ENCODE assay signal across 8 mouse cellular contexts in genomic region chr14:21848166-21849154, GRCm38 (mm10). TPM values are rescaled to one million over a fixed set of nuclear protein-coding genes. Genes with fewer than 3 reads are reported as not detected.
DNase-seq lines count a peak whose midpoint lies in the region; ATAC-seq and TF ChIP-seq lines count a peak whose summit lies in the region.

Comtd1 (minus strand) TSS chr14:21848977.

- peak within 1 kb of the TSS; percentile 82 for H3K27ac ChIP-seq in embryonic facial prominence, embryonic 13.5 days
- H3K27ac ChIP-seq in heart, adult 2 months = peak within 1 kb of the TSS; percentile 74
- peak within 1 kb of the TSS; percentile 72; the same call in 1 of the 2 replicates for H3K27ac ChIP-seq in limb, embryonic 13.5 days
- peak within 1 kb of the TSS; percentile 62 for H3K27ac ChIP-seq in midbrain, embryonic 16.5 days (ENCODE audit: low read length)

- H3K9ac ChIP-seq in embryonic facial prominence, embryonic 13.5 days = peak within 1 kb of the TSS; percentile 75
- H3K9ac ChIP-seq in heart, adult 2 months (ENCODE audit: low read depth, low read length) = peak within 1 kb of the TSS; percentile 86
- H3K9ac ChIP-seq in limb, embryonic 13.5 days = peak within 1 kb of the TSS; percentile 76
- H3K9ac ChIP-seq in midbrain, embryonic 16.5 days (ENCODE audit: low read depth, low read length) = peak within 1 kb of the TSS; percentile 90

- no peaks in the 10 kb centered on the region for H3K79me2 ChIP-seq in heart, adult 2 months (replicated peaks; ENCODE audit: control insufficient read depth, insufficient read depth, low read length)

- peak; percentile 99 for TF ChIP-seq EP300 in heart, adult 2 months (IDR thresholded peaks at IDR 0.05; ENCODE audit: insufficient read depth, low read depth, low read length)

- H3K36me3 ChIP-seq in embryonic facial prominence, embryonic 13.5 days = peaks cover 34% of the 10 kb centered on the region
- no peaks in the 10 kb centered on the region; the same call in 1 of the 2 replicates for H3K36me3 ChIP-seq in heart, adult 2 months (ENCODE audit: control insufficient read depth, insufficient read depth, low read length)
- peaks cover 33% of the 10 kb centered on the region for H3K36me3 ChIP-seq in limb, embryonic 13.5 days
- peaks cover 3% of the 10 kb centered on the region; the same call in 1 of the 2 replicates for H3K36me3 ChIP-seq in midbrain, embryonic 16.5 days (ENCODE audit: control insufficient read depth, insufficient read depth, low read length)

- peaks cover 27% of the 10 kb centered on the region for H3K4me1 ChIP-seq in embryonic facial prominence, embryonic 13.5 days
- H3K4me1 ChIP-seq in heart, adult 2 months (ENCODE audit: control insufficient read depth, insufficient read depth, low read length) = peaks cover 11% of the 10 kb centered on the region
- peaks cover 41% of the 10 kb centered on the region for H3K4me1 ChIP-seq in limb, embryonic 13.5 days
- peaks cover 9% of the 10 kb centered on the region; the same call in 1 of the 2 replicates for H3K4me1 ChIP-seq in midbrain, embryonic 16.5 days (ENCODE audit: control insufficient read depth, insufficient read depth, low read length)

- peak within 1 kb of the TSS; percentile 100 for H3K4me2 ChIP-seq in embryonic facial prominence, embryonic 13.5 days
- peak within 1 kb of the TSS; percentile 100 for H3K4me2 ChIP-seq in limb, embryonic 13.5 days (replicated peaks)
- H3K4me2 ChIP-seq in midbrain, embryonic 16.5 days (ENCODE audit: low read length) = peak within 1 kb of the TSS; percentile 89

- TF ChIP-seq POLR2A in heart, adult 2 months (IDR thresholded peaks at IDR 0.05; ENCODE audit: insufficient read depth, low read depth, low read length) = peak; percentile 54

- H3K9me3 ChIP-seq in embryonic facial prominence, embryonic 13.5 days = no peaks in the 10 kb centered on the region
- H3K9me3 ChIP-seq in limb, embryonic 13.5 days = no peaks in the 10 kb centered on the region
- H3K9me3 ChIP-seq in midbrain, embryonic 16.5 days (replicated peaks; ENCODE audit: control insufficient read depth, low read length, poor library complexity, severe bottlenecking) = no peaks in the 10 kb centered on the region

- DNase-seq in 3134 (ENCODE audit: extremely low read depth, insufficient read length, low spot score) = peak; percentile 93
- peak; percentile 95 to 96 for DNase-seq in adrenal gland, postnatal 36 days
- peak; percentile 93 to 98 for DNase-seq in heart, adult 2 months
- DNase-seq in kidney, adult 8-10 months = peak; percentile 92 to 95
- DNase-seq in spleen, postnatal 10 days (ENCODE audit: low spot score in 2 of 2) = peak; percentile 95 to 98

- under 1% methylated on average over 51 of the region's 51 CpGs for WGBS in embryonic facial prominence, embryonic 13.5 days
- under 1% methylated on average over 51 of the region's 51 CpGs for WGBS in heart, adult 2 months
- WGBS in limb, embryonic 13.5 days = 1% methylated on average over 48 of the region's 51 CpGs
- WGBS in midbrain, embryonic 16.5 days = under 1% methylated on average over 50 of the region's 51 CpGs

- peak; percentile 77 for ATAC-seq in embryonic facial prominence, embryonic 13.5 days (ENCODE audit: insufficient number of reproducible peaks, insufficient read depth, low FRiP score, low TSS enrichment, low read depth)
- peak; percentile 84 for ATAC-seq in limb, embryonic 13.5 days (ENCODE audit: low FRiP score, low read depth)
- ATAC-seq in midbrain, embryonic 16.5 days = peak; percentile 91

- peak within 1 kb of the TSS; percentile 66 for H3K4me3 ChIP-seq in embryonic facial prominence, embryonic 13.5 days
- H3K4me3 ChIP-seq in heart, adult 2 months = peak within 1 kb of the TSS; percentile 71
- peak within 1 kb of the TSS; percentile 71 for H3K4me3 ChIP-seq in limb, embryonic 13.5 days
- H3K4me3 ChIP-seq in midbrain, embryonic 16.5 days (ENCODE audit: low read depth, low read length) = peak within 1 kb of the TSS; percentile 86

- intact Hi-C loops in heart, adult 2 months (cut with DNase I) = loop anchor here (1.0 to 10.0 kb wide), 3 partner anchors 13 to 94 kb away; partner anchors contain the start of genes Dusp13 and Samd8

- no peaks in the 10 kb centered on the region for H3K27me3 ChIP-seq in embryonic facial prominence, embryonic 13.5 days
- no peaks in the 10 kb centered on the region for H3K27me3 ChIP-seq in heart, adult 2 months (ENCODE audit: control insufficient read depth, insufficient read depth, low read length)
- no peaks in the 10 kb centered on the region; the same call in 1 of the 2 replicates for H3K27me3 ChIP-seq in limb, embryonic 13.5 days
- no peaks in the 10 kb centered on the region for H3K27me3 ChIP-seq in midbrain, embryonic 16.5 days (ENCODE audit: control insufficient read depth, insufficient read depth, low read depth, low read length)

- no peak for TF ChIP-seq CTCF in heart, adult 2 months (IDR thresholded peaks at IDR 0.05)

RNA-seq across cellular contexts. Expression of gene Comtd1, which starts in this region (rescaled TPM):
- 10 to 100 TPM; 54.8 to 83.5 TPM for total RNA-seq in adrenal gland, postnatal 36 days (2021)
- 21.4 and 21.5 TPM in 2 replicates for polyA plus RNA-seq in embryonic facial prominence, embryonic 13.5 days (2015; fragmentation: Nextera tagmentation; extraction: Ambion mirVana)
- total RNA-seq in heart, adult 2 months (2021) = 1 to 10 TPM; 5.6 to 8.3 TPM
- 6.6 and 10.2 TPM in 2 replicates for polyA plus RNA-seq in heart, adult 2 months (2012; rRNA removed)
- polyA plus RNA-seq in limb, embryonic 13.5 days (2015; fragmentation: Nextera tagmentation; extraction: Ambion mirVana) = 21.0 and 24.2 TPM in 2 replicates
- polyA plus RNA-seq in midbrain, embryonic 16.5 days (2015; fragmentation: Nextera tagmentation; extraction: Ambion mirVana) = 58.1 and 58.7 TPM in 2 replicates

Comparison
In these comparisons a context has a peak if more than half of its experiments do, and no peak if none do; other contexts are left out.
1. Peak in every context shown above with its lines: DNase-seq, ATAC-seq, H3K4me3 ChIP-seq and H3K27ac ChIP-seq.
2. RNA of gene Comtd1 (total RNA-seq): 54.8 to 83.5 TPM in adrenal gland, postnatal 36 days; 5.6 to 8.3 TPM in heart, adult 2 months; every median in the first group is over 4 times any median in the second.